Mouse (Mus musculus) lung, embryonic 16.5 days (tissue): ENCODE results near the gene Cit. TPM values are rescaled to one million over a fixed set of nuclear protein-coding genes. Genes with fewer than 3 reads are reported as not detected.
A peak's percentile ranks its signal among the peaks of the same experiment; 100 is the strongest.

Source experiments
- ATAC-seq: fragments of 200-750 bp; cut with Nextera tagmentation; 2 replicates; pipeline ENCODE4 v1.8.0; 2017; ENCODE audit warnings: low read depth, mild to moderate bottlenecking, moderate library complexity
- H3K27ac ChIP-seq: fragments of 300-500 bp; sonication (generic); 2 replicates; pipeline ENCODE4 v1.5.1; 2014; ENCODE audit warnings: mild to moderate bottlenecking, control low read depth, low read length
- H3K27me3 ChIP-seq: fragments of 300-500 bp; sonication (generic); 2 replicates; pipeline ENCODE4 v1.6.1; 2014; ENCODE audit warnings: low read depth, low read length, mixed read lengths; ENCODE audit not compliant: control insufficient read depth, insufficient read depth
- H3K36me3 ChIP-seq: fragments of 300-500 bp; sonication (generic); 2 replicates; pipeline ENCODE4 v1.6.1; 2014; ENCODE audit warnings: low read length; ENCODE audit not compliant: control insufficient read depth, insufficient read depth
- H3K4me1 ChIP-seq: fragments of 300-500 bp; sonication (generic); replicated peaks from 2 replicates; pipeline ENCODE4 v1.6.1; 2014; ENCODE audit warnings: low read length, mixed read lengths; ENCODE audit not compliant: control insufficient read depth, insufficient read depth
- H3K4me2 ChIP-seq: fragments of 300-500 bp; sonication (generic); 2 replicates; pipeline ENCODE4 v1.6.1; 2014; ENCODE audit warnings: low read depth, low read length, control low read depth
- H3K4me3 ChIP-seq: fragments of 300-500 bp; sonication (generic); 2 replicates; pipeline ENCODE4 v1.5.1; 2014; ENCODE audit warnings: mild to moderate bottlenecking, low read length, control low read depth
- H3K9ac ChIP-seq: fragments of 300-500 bp; sonication (generic); 2 replicates; pipeline ENCODE4 v1.6.1; 2014; ENCODE audit warnings: low read length, control low read depth
- H3K9me3 ChIP-seq: fragments of 300-500 bp; sonication (generic); 2 replicates; pipeline ENCODE4 v1.6.1; 2016; ENCODE audit warnings: low read length; ENCODE audit not compliant: control insufficient read depth
- WGBS: fragments of 180-500 bp; shearing (Covaris S2); extraction: QIAGEN DNeasy Blood & Tissue Kit; methylation state at CpG from one replicate; pipeline ENCODE4 v1.1.7; 2014; 5-methylcytosine and 5-hydroxymethylcytosine counted together
- polyA plus RNA-seq: library from polyadenylated mRNA; unstranded; fragments of >200 nt; fragmentation: Nextera tagmentation; extraction: Ambion mirVana; gene quantifications from 2 replicates; pipeline ENCODE4 v1.2.1, GENCODE M21; 2015

Cit gene
- polyA plus RNA-seq, 1 experiment from 2014 or later, result 46.0 TPM

- Histone ChIP-seq H3K4me2 (no peak overlapping the region), H3K4me1 (no peaks in the 10 kb centered on the region), H3K9ac (no peak overlapping the region), H3K4me3 (no peak overlapping the region), H3K27ac (no peak overlapping the region), H3K27me3 (no peaks in the 10 kb centered on the region), H3K9me3 (peaks cover 6% of the 10 kb centered on the region; the same call in 1 of the 2 replicates), H3K36me3 (peaks cover 43% of the 10 kb centered on the region)
- no peak for ATAC-seq
- 93% methylated on average over 6 of the region's 6 CpGs for WGBS
These were observed 112.1 kb downstream of the Cit start for GRCm38 (mm10) chr5:115957177-115957576.

- H3K27ac ChIP-seq, result no peak overlapping the region
- no peak overlapping the region for H3K9ac ChIP-seq
- peaks cover 6% of the 10 kb centered on the region; the same call in 1 of the 2 replicates for H3K9me3 ChIP-seq
- H3K4me1 ChIP-seq, result no peaks in the 10 kb centered on the region
- 61% methylated on average over 1 of the region's 1 CpGs for WGBS
- no peaks in the 10 kb centered on the region for H3K27me3 ChIP-seq
- ATAC-seq, result no peak
- peaks cover 33% of the 10 kb centered on the region for H3K36me3 ChIP-seq
- H3K4me2 ChIP-seq, result no peak overlapping the region
- H3K4me3 ChIP-seq, result no peak overlapping the region
These were observed 113.3 kb downstream of the Cit start for GRCm38 (mm10) chr5:115958344-115958743.

GRCm38 (mm10) chr5:115958814-115959213 is 113.7 kb downstream of the Cit start:
- H3K9ac ChIP-seq, result no peak overlapping the region
- H3K4me1 ChIP-seq, result no peaks in the 10 kb centered on the region
- no peaks in the 10 kb centered on the region for H3K27me3 ChIP-seq
- no peak for ATAC-seq
- WGBS, result 84% methylated on average over 11 of the region's 11 CpGs
- H3K27ac ChIP-seq, result no peak overlapping the region
- H3K4me3 ChIP-seq, result no peak overlapping the region
- H3K4me2 ChIP-seq, result no peak overlapping the region
- peaks cover 28% of the 10 kb centered on the region for H3K36me3 ChIP-seq
- peaks cover 6% of the 10 kb centered on the region; the same call in 1 of the 2 replicates for H3K9me3 ChIP-seq

GRCm38 (mm10) chr5:115961809-115962208 is 116.7 kb downstream of the Cit start:
- Histone ChIP-seq H3K4me2 (no peak overlapping the region), H3K36me3 (peaks cover 7% of the 10 kb centered on the region), H3K4me3 (no peak overlapping the region)

GRCm38 (mm10) chr5:115971236-115971635 is 126.2 kb downstream of the Cit start:
- Histone ChIP-seq H3K27me3 (no peaks in the 10 kb centered on the region), H3K27ac (peak overlapping the region; percentile 29), H3K4me1 (no peaks in the 10 kb centered on the region), H3K4me3 (no peak overlapping the region), H3K36me3 (peaks cover 11% of the 10 kb centered on the region), H3K4me2 (no peak overlapping the region), H3K9ac (no peak overlapping the region), H3K9me3 (no peaks in the 10 kb centered on the region)
- 64% methylated on average over 15 of the region's 15 CpGs for WGBS
- peak; percentile 54 for ATAC-seq

More at GRCm38 (mm10) chr5:115961809-115962208, 116.7 kb downstream of the Cit start:
- no peaks in the 10 kb centered on the region for H3K4me1 ChIP-seq
- H3K27me3 ChIP-seq, result no peaks in the 10 kb centered on the region
- H3K9ac ChIP-seq, result no peak overlapping the region
- peaks cover 3% of the 10 kb centered on the region; the same call in 1 of the 2 replicates for H3K9me3 ChIP-seq
- ATAC-seq, result no peak
- 88% methylated on average over 9 of the region's 9 CpGs for WGBS
- H3K27ac ChIP-seq, result no peak overlapping the region

GRCm38 (mm10) chr5:115975672-115976071 is 130.6 kb downstream of the Cit start:
- peaks cover 2% of the 10 kb centered on the region; the same call in 1 of the 2 replicates for H3K36me3 ChIP-seq
- H3K27ac ChIP-seq, result no peak overlapping the region

GRCm38 (mm10) chr5:115976446-115976845 is 131.4 kb downstream of the Cit start:
- Histone ChIP-seq H3K27me3 (no peaks in the 10 kb centered on the region), H3K4me2 (no peak overlapping the region), H3K4me1 (no peaks in the 10 kb centered on the region; the same call in 1 of the 2 replicates), H3K27ac (peak overlapping the region; percentile 79), H3K9me3 (no peaks in the 10 kb centered on the region), H3K4me3 (no peak overlapping the region), H3K36me3 (peaks cover 2% of the 10 kb centered on the region; the same call in 1 of the 2 replicates), H3K9ac (no peak overlapping the region)
- no peak for ATAC-seq
- WGBS, result 85% methylated on average over 5 of the region's 5 CpGs

More at GRCm38 (mm10) chr5:115975672-115976071, 130.6 kb downstream of the Cit start:
- 78% methylated on average over 10 of the region's 10 CpGs for WGBS
- Histone ChIP-seq H3K9me3 (no peaks in the 10 kb centered on the region), H3K4me3 (no peak overlapping the region), H3K4me1 (no peaks in the 10 kb centered on the region; the same call in 1 of the 2 replicates), H3K4me2 (no peak overlapping the region), H3K9ac (no peak overlapping the region), H3K27me3 (no peaks in the 10 kb centered on the region)
- no peak for ATAC-seq

GRCm38 (mm10) chr5:115977266-115977665 is 132.2 kb downstream of the Cit start:
- Histone ChIP-seq H3K9ac (no peak overlapping the region), H3K4me1 (no peaks in the 10 kb centered on the region; the same call in 1 of the 2 replicates), H3K27me3 (no peaks in the 10 kb centered on the region), H3K9me3 (no peaks in the 10 kb centered on the region), H3K4me2 (0 out of 2 replicates have a peak overlapping the region, but pooled peaks have one; percentile 1), H3K4me3 (peak overlapping the region; percentile 13; the same call in 1 of the 2 replicates), H3K27ac (peak overlapping the region; percentile 79), H3K36me3 (peaks cover 6% of the 10 kb centered on the region; the same call in 1 of the 2 replicates)
- peak; percentile 61 for ATAC-seq
- WGBS, result 41% methylated on average over 10 of the region's 10 CpGs

GRCm38 (mm10) chr5:115977757-115978156 is 132.7 kb downstream of the Cit start:
- peaks cover 6% of the 10 kb centered on the region; the same call in 1 of the 2 replicates for H3K36me3 ChIP-seq
- WGBS, result 44% methylated on average over 10 of the region's 10 CpGs
- no peak overlapping the region for H3K4me3 ChIP-seq
- ATAC-seq, result peak; percentile 73
- H3K9me3 ChIP-seq, result no peaks in the 10 kb centered on the region
- H3K9ac ChIP-seq, result no peak overlapping the region
- H3K27ac ChIP-seq, result peak overlapping the region; percentile 79
- no peaks in the 10 kb centered on the region for H3K27me3 ChIP-seq
- H3K4me2 ChIP-seq, result 0 out of 2 replicates have a peak overlapping the region, but pooled peaks have one; percentile 1
- no peaks in the 10 kb centered on the region; the same call in 1 of the 2 replicates for H3K4me1 ChIP-seq
